Comparison of ENCODE assay signal across 24 mouse cellular contexts in the genomic region with DNA sequence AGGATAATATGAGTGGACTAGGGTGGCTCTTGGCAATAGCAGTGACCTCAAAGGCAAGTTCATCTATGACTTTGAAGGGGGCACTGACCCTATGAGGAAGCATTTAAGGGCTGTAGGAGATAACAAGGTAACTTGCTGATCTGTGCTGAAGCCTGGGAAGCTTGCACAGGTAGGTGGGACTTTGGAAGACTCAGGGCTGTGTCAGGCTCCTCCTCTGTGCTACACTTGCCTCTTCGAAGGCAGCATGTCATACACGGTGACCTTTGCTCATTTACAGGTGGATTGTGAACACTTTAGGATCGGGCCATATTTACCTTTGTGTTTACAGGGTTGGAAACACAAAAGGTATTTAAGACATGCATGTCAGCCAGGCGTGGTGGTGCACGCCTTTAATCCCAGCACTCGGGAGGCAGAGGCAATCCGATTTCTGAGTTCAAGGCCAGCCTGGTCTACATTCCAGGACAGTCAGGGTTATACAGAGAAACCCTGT. TPM values are rescaled to one million over a fixed set of nuclear protein-coding genes. Genes with fewer than 3 reads are reported as not detected.
"Had no signal": no experiment of that assay in that cellular context is flagged by ENCODE, and none has a peak within 500 bp of the region (broad histone marks: within the 10 kb centered on the region; RNA-seq: fewer than 3 reads in every experiment).

No protein-coding gene starts in this region.

- H3K4me1 ChIP-seq: lung, embryonic 15.5 days; midbrain, embryonic 13.5 days; midbrain, embryonic 15.5 days; neural tube, embryonic 13.5 days; neural tube, embryonic 15.5 days; stomach, embryonic 15.5 days had no signal

- H3K9me3 ChIP-seq: lung, embryonic 15.5 days; megakaryocyte, embryonic 14.5 days; midbrain, embryonic 13.5 days; midbrain, embryonic 15.5 days; neural tube, embryonic 13.5 days; neural tube, embryonic 15.5 days; stomach, embryonic 15.5 days had no signal

- H3K27ac ChIP-seq: lung, embryonic 15.5 days; macrophage; midbrain, embryonic 13.5 days; midbrain, embryonic 15.5 days; neural tube, embryonic 13.5 days; neural tube, embryonic 15.5 days; stomach, embryonic 15.5 days; stomach, postnatal 0 days had no signal

- H3K36me3 ChIP-seq: lung, embryonic 15.5 days; midbrain, embryonic 13.5 days; midbrain, embryonic 15.5 days; neural tube, embryonic 13.5 days; neural tube, embryonic 15.5 days; stomach, embryonic 15.5 days had no signal

- H3K9ac ChIP-seq: liver, postnatal 0 days; lung, embryonic 15.5 days; midbrain, embryonic 13.5 days; midbrain, embryonic 15.5 days; neural tube, embryonic 13.5 days; neural tube, embryonic 15.5 days; stomach, embryonic 15.5 days had no signal

- ATAC-seq: liver, postnatal 0 days; lung, postnatal 0 days; midbrain, embryonic 13.5 days; midbrain, embryonic 15.5 days had no signal

- DNase-seq: liver, postnatal 0 days; lung, adult 2 months; lung, postnatal 14 days; lung, postnatal 36 days; retina, postnatal 1 day; right cerebral cortex, adult 18-20 months; right cerebral cortex, postnatal 25 days; thymus, postnatal 14 days; thymus, postnatal 36 days had no signal

- H3K4me3 ChIP-seq: lung, embryonic 15.5 days; megakaryocyte, embryonic 14.5 days; midbrain, embryonic 13.5 days; midbrain, embryonic 15.5 days; neural tube, embryonic 13.5 days; neural tube, embryonic 15.5 days; stomach, embryonic 15.5 days had no signal

- H3K27me3 ChIP-seq: lung, embryonic 15.5 days; midbrain, embryonic 13.5 days; midbrain, embryonic 15.5 days; neural tube, embryonic 13.5 days; neural tube, embryonic 15.5 days; stomach, embryonic 15.5 days had no signal

- H3K4me2 ChIP-seq: lung, embryonic 15.5 days; midbrain, embryonic 11.5 days; midbrain, embryonic 13.5 days; midbrain, embryonic 15.5 days; neural tube, embryonic 13.5 days; neural tube, embryonic 15.5 days; stomach, embryonic 15.5 days had no signal

RNA-seq across cellular contexts. Expression of a gene that starts 19.2 kb away (rescaled TPM):
- total RNA-seq: midbrain, postnatal 0 days; monocyte, adult 5-6 weeks had no signal
- polyA plus RNA-seq: liver, postnatal 0 days; lung, embryonic 15.5 days; macrophage; midbrain, embryonic 11.5 days; midbrain, embryonic 13.5 days; midbrain, embryonic 15.5 days; midbrain, postnatal 0 days; neural tube, embryonic 11.5 days; neural tube, embryonic 13.5 days; neural tube, embryonic 15.5 days; spleen, adult 2 months; stomach, embryonic 15.5 days; stomach, postnatal 0 days had no signal

RNA-seq across cellular contexts. Expression of a gene that starts 35.4 kb away (rescaled TPM):
- total RNA-seq: monocyte, adult 5-6 weeks had no signal
